In the genomic region with DNA sequence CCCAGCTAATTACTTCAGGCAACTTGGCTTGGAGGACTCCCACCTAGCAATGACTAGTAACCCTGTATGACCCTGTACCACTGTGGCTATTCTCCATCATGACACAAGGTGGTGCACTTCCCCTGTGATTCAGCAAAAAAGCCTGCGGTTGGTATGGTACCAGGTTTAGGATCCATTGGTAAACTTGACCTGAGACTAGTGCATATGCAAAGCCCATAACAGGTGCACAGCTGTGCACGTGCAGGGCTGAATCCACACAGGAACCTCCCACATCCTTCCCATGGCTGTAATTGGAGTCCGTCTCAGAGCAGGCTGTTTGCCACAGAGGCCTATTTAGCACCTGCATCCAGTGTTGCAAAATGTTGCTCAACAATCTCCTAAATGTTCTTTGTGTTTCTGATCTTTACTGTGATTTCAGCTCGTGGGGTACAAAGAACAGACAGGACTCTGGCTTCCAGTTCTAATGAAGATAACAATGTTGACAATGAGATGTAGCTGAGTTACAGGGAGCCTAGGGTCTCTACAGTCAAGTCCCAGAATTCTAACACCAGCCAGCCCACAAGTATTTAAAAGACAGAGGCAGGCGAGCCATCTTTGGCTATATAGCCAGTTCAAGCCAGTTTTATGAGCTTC, we compare ENCODE assay signal across 9 mouse cellular contexts. TPM values are rescaled to one million over a fixed set of nuclear protein-coding genes. Genes with fewer than 3 reads are reported as not detected.
DNase-seq lines count a peak whose midpoint lies in the region; ATAC-seq and TF ChIP-seq lines count a peak whose summit lies in the region.
"Had no signal": no experiment of that assay in that cellular context is flagged by ENCODE, and none has a peak within 500 bp of the region (broad histone marks: within the 10 kb centered on the region; RNA-seq: fewer than 3 reads in every experiment).

No protein-coding gene starts in this region.

- H3K27me3 ChIP-seq in lung, embryonic 14.5 days (ENCODE audit: insufficient read depth, low read length) = no peaks in the 10 kb centered on the region

- H3K4me2 ChIP-seq in lung, embryonic 14.5 days = no peak overlapping the region

- no peaks in the 10 kb centered on the region for H3K9me3 ChIP-seq in lung, embryonic 14.5 days (ENCODE audit: low read depth, low read length)
- H3K9me3 ChIP-seq: megakaryocyte, embryonic 14.5 days had no signal

- H3K9ac ChIP-seq in lung, embryonic 14.5 days = no peak overlapping the region

- peak; percentile 36 for DNase-seq in gastrocnemius, adult 2 months
- no peak for DNase-seq in gastrocnemius, postnatal 25 days
- DNase-seq in ZHBTc4 (ENCODE audit: low read depth, low spot score) = peak; percentile 93
- DNase-seq in embryo, embryonic 11.5 days (ENCODE audit: low read depth, low spot score) = peak; percentile 53
- DNase-seq in heart, postnatal 10 days = peak; percentile 58 to 72
- peak; percentile 54 to 67 for DNase-seq in kidney, postnatal 36 days
- peak; percentile 71 for DNase-seq in lung, embryonic 14.5 days
- DNase-seq in spleen, adult 12 weeks (ENCODE audit: low spot score) = peak; percentile 9

- peak; percentile 11; the same call in 1 of the 2 replicates for ATAC-seq in lung, embryonic 14.5 days (ENCODE audit: insufficient read depth)

- no peaks in the 10 kb centered on the region for H3K36me3 ChIP-seq in lung, embryonic 14.5 days (ENCODE audit: insufficient read depth)

- peak; percentile 75 for TF ChIP-seq CTCF in gastrocnemius, adult 2 months (IDR thresholded peaks at IDR 0.05)
- TF ChIP-seq CTCF in lung, embryonic 14.5 days (IDR thresholded peaks at IDR 0.05; ENCODE audit: low read depth) = peak; percentile 78

- H3K27ac ChIP-seq in gastrocnemius, adult 2 months = no peak overlapping the region
- no peak overlapping the region for H3K27ac ChIP-seq in lung, embryonic 14.5 days (ENCODE audit: low read depth)

- no peaks in the 10 kb centered on the region for H3K4me1 ChIP-seq in lung, embryonic 14.5 days (ENCODE audit: insufficient read depth)

- intact Hi-C loops in gastrocnemius, adult 2 months (cut with DNase I) = no loop called here
- intact Hi-C loops in heart, postnatal 10 days (cut with DNase I) = loop anchor here (1.0 kb wide), 1 partner anchor 63 kb away; no protein-coding TSS in a partner anchor

- 32% methylated on average over 5 of the region's 5 CpGs for WGBS in lung, embryonic 14.5 days

- H3K4me3 ChIP-seq in gastrocnemius, adult 2 months = no peak overlapping the region
- H3K4me3 ChIP-seq in lung, embryonic 14.5 days (ENCODE audit: low read depth, low read length) = no peak overlapping the region
- H3K4me3 ChIP-seq: megakaryocyte, embryonic 14.5 days had no signal

RNA-seq across cellular contexts. Expression of gene Sdr9c7, which starts 47.2 kb away (rescaled TPM):
- total RNA-seq in gastrocnemius, adult 2 months (2021) = not detected
- not detected for total RNA-seq in gastrocnemius, postnatal 25 days (2021)
- total RNA-seq in heart, postnatal 10 days (2021) = not detected
- not detected in 2 replicates for polyA plus RNA-seq in lung, embryonic 14.5 days (2014; fragmentation: Nextera tagmentation; extraction: Ambion mirVana)

RNA-seq across cellular contexts. Expression of gene Rdh7, which starts 56.9 kb away (rescaled TPM):
- not detected for total RNA-seq in gastrocnemius, adult 2 months (2021)
- not detected for total RNA-seq in gastrocnemius, postnatal 25 days (2021)
- total RNA-seq in heart, postnatal 10 days (2021) = not detected
- polyA plus RNA-seq in lung, embryonic 14.5 days (2014; fragmentation: Nextera tagmentation; extraction: Ambion mirVana) = not detected in 2 replicates
